Mouse (Mus musculus): ENCODE measurements at regions not wholly inside any gene's neighbourhood (a gene's known extent, or its start where the extent isn't known, plus 50 kb on each side); places are given as distances from the start of the nearest gene placed in this dataset.
"Not testable (repeated sequence)": the region's sequence is repeated elsewhere in the genome, so short reads cannot be mapped to it uniquely, and the experiment has no call there.

- H3K36me3 ChIP-seq (ENCODE audit: control insufficient read depth, insufficient read depth, low read length, poor library complexity, severe bottlenecking) = no peaks in the 10 kb centered on the region
- no peak overlapping the region for H3K27ac ChIP-seq (ENCODE audit: insufficient read depth, low read depth, low read length, poor library complexity, severe bottlenecking)
- in situ Hi-C loops (cut with MboI; ENCODE audit: low sequenced_read_pairs in 2 of 2, unreplicated experiment in 2 of 2) = no loop called here
- TF ChIP-seq HCFC1 (IDR thresholded peaks at IDR 0.05; ENCODE audit: borderline replicate concordance, insufficient read depth, low read length) = no peak
- TF ChIP-seq ZC3H11A (IDR thresholded peaks at IDR 0.05; ENCODE audit: borderline replicate concordance, low read depth, low read length) = peak; percentile 29; the same call in 1 of the 2 replicates
- H3K9ac ChIP-seq (ENCODE audit: insufficient read depth, low read depth, low read length, poor library complexity, severe bottlenecking) = no peak overlapping the region
- DNase-seq (ENCODE audit: low read depth, low spot score) = no peak
- no peaks in the 10 kb centered on the region for H3K4me1 ChIP-seq (ENCODE audit: control insufficient read depth in 2 of 2, insufficient read depth in 2 of 2, low read length in 2 of 2, poor library complexity in 1 of 2)
- H3K9me3 ChIP-seq (ENCODE audit: control insufficient read depth, insufficient read depth, low read depth, low read length) = no peaks in the 10 kb centered on the region
- H3K4me3 ChIP-seq (ENCODE audit: insufficient read depth in 1 of 2, low read depth in 1 of 2, low read length in 2 of 2, poor library complexity in 1 of 2, severe bottlenecking in 1 of 2) = no peak overlapping the region
These were observed 89.7 kb upstream of the Mageb16 start for GRCm38 (mm10) chrX:79760887-79761286.

GRCm38 (mm10) chrX:79758596-79758995 lies 87.4 kb upstream of the Mageb16 start:
- H3K36me3 ChIP-seq (ENCODE audit: control insufficient read depth, insufficient read depth, low read length, poor library complexity, severe bottlenecking); in situ Hi-C loops (cut with MboI; ENCODE audit: low sequenced_read_pairs in 2 of 2, unreplicated experiment in 2 of 2); H3K4me1 ChIP-seq (ENCODE audit: control insufficient read depth in 2 of 2, insufficient read depth in 2 of 2, low read length in 2 of 2, poor library complexity in 1 of 2); H3K9me3 ChIP-seq (ENCODE audit: control insufficient read depth, insufficient read depth, low read depth, low read length): not testable (repeated sequence)
- Histone ChIP-seq H3K9ac (ENCODE audit: insufficient read depth, low read depth, low read length, poor library complexity, severe bottlenecking) (peak overlapping the region; percentile 68), H3K27ac (ENCODE audit: insufficient read depth, low read depth, low read length, poor library complexity, severe bottlenecking) (peak overlapping the region; percentile 40; the same call in 1 of the 2 replicates), H3K4me3 (ENCODE audit: insufficient read depth in 1 of 2, low read depth in 1 of 2, low read length in 2 of 2, poor library complexity in 1 of 2, severe bottlenecking in 1 of 2) (peak overlapping the region; percentile 60 to 65)
- DNase-seq (ENCODE audit: low read depth, low spot score) = peak; percentile 16
